Mouse (Mus musculus) stomach, postnatal 0 days (tissue): ENCODE data around the gene Lyz2.

Experiments
- CTCF ChIP-seq: IDR thresholded peaks from 2 replicates; pipeline ENCODE4 v1.5.1; 2016; ENCODE audit warnings: antibody characterized with exemption, low read depth, mild to moderate bottlenecking, moderate library complexity
- EP300 ChIP-seq: optimal IDR thresholded peaks from 2 replicates; pipeline ENCODE3; 2016; ENCODE audit warnings: antibody characterized with exemption

GRCm38 (mm10) chr10:117283871-117284577 is 1.9 kb upstream of the Lyz2 start:
- TF ChIP-seq CTCF (no peak), EP300 (no peak)
